Mouse (Mus musculus) thymus, adult 2 months (tissue): ENCODE measurements at regions not wholly inside any gene's neighbourhood (a gene's known extent, or its start where the extent isn't known, plus 50 kb on each side); places are given as distances from the start of the nearest gene placed in this dataset.

Experiments used
- DNase-seq: peaks from one replicate; pipeline ENCODE4 v3.0.0; 2021
- H3K27ac ChIP-seq: fragments of 200-500 bp; 2 replicates; pipeline ENCODE4 v1.5.1; 2012; ENCODE audit warnings: low read length, control low read depth; ENCODE audit not compliant: control insufficient read depth, insufficient read depth
- H3K27me3 ChIP-seq: fragments of 200-500 bp; 2 replicates; pipeline ENCODE4 v1.6.1; 2012; ENCODE audit warnings: mild to moderate bottlenecking, low read length, moderate library complexity, mixed read lengths; ENCODE audit not compliant: control insufficient read depth, insufficient read depth
- H3K36me3 ChIP-seq: fragments of 200-500 bp; 2 replicates; pipeline ENCODE4 v1.6.1; 2012; ENCODE audit warnings: mild to moderate bottlenecking, low read length, moderate library complexity; ENCODE audit not compliant: control insufficient read depth, insufficient read depth
- H3K4me1 ChIP-seq: fragments of 200-500 bp; replicated peaks from 2 replicates; pipeline ENCODE4 v1.6.1; 2012; ENCODE audit warnings: low read length; ENCODE audit not compliant: control insufficient read depth, insufficient read depth
- H3K4me3 ChIP-seq: fragments of 200-500 bp; 2 replicates; pipeline ENCODE4 v1.5.1; 2012; ENCODE audit warnings: mild to moderate bottlenecking, low read length, control low read depth, moderate library complexity; ENCODE audit not compliant: control insufficient read depth, insufficient read depth
- CTCF ChIP-seq: fragments of 200-500 bp; IDR thresholded peaks from 2 replicates; pipeline ENCODE4 v1.5.1; 2012; ENCODE audit warnings: mild to moderate bottlenecking, control low read depth, low read length, moderate library complexity, borderline replicate concordance; ENCODE audit not compliant: control insufficient read depth, poor library complexity, insufficient read depth; ENCODE audit errors: extremely low read depth
- POLR2A ChIP-seq: fragments of 200-500 bp; IDR thresholded peaks from 2 replicates; pipeline ENCODE4 v1.6.1; 2012; ENCODE audit warnings: mild to moderate bottlenecking, low read length, control low read depth, moderate library complexity; ENCODE audit not compliant: control insufficient read depth, poor library complexity, insufficient read depth; ENCODE audit errors: extremely low read depth
- WGBS: fragments of 180-500 bp; shearing (Covaris S2); methylation state at CpG from one replicate; pipeline ENCODE4 v1.1.7; 2018; 5-methylcytosine and 5-hydroxymethylcytosine counted together

- WGBS: 97% methylated on average over 9 of the region's 9 CpGs
- no peak for DNase-seq
- TF ChIP-seq CTCF: no peak
- no peak for TF ChIP-seq POLR2A
- Histone ChIP-seq H3K27me3 (no peaks in the 10 kb centered on the region), H3K36me3 (no peaks in the 10 kb centered on the region), H3K4me1 (no peaks in the 10 kb centered on the region), H3K27ac (no peak overlapping the region), H3K4me3 (no peak overlapping the region)
Observed at GRCm38 (mm10) chr4:88931217-88931616, 51.2 kb upstream of the Ifne start.
